Comparison of ENCODE assay signal across 11 mouse cellular contexts in the genomic region with DNA sequence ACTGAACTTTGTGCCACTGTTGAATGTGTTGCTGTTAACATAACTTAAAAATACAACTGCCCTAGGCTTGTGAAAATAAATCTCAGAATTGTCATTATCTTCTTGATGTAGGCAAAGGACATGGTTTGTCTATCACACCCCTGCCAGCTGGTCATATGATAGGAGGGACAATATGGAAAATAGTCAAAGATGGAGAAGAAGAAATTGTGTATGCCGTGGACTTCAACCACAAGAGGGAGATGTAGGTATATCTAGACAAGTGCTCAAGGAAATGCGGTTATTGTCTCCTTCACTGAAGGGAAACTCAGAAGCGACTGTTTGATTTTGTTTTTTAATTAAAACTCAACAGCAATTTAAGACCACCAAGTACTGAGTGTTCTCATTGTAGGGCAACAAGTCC. TPM values are rescaled to one million over a fixed set of nuclear protein-coding genes. Genes with fewer than 3 reads are reported as not detected.
DNase-seq lines count a peak whose midpoint lies in the region; TF ChIP-seq lines count a peak whose summit lies in the region.
"Had no signal": no experiment of that assay in that cellular context is flagged by ENCODE, and none has a peak within 500 bp of the region (broad histone marks: within the 10 kb centered on the region; RNA-seq: fewer than 3 reads in every experiment).

No protein-coding gene starts in this region.

- 37% methylated on average over 3 of the region's 3 CpGs for WGBS in cerebellum, adult 2 months

- DNase-seq in cerebellum, postnatal 10 days: peak; percentile 31 to 52
- DNase-seq in cerebellum, adult 2 months: no peak
- DNase-seq in layer of hippocampus, adult 11-12 months (ENCODE audit: low spot score): peak; percentile 28
- DNase-seq in layer of hippocampus, adult 8-10 months (ENCODE audit: low spot score in 2 of 2): no peak
- DNase-seq in adipocyte (ENCODE audit: low spot score): peak; percentile 61
- peak; percentile 48 for DNase-seq in lung, postnatal 36 days
- no peak for DNase-seq in kidney, postnatal 36 days
- no peak for DNase-seq in gastrocnemius, postnatal 14 days
- DNase-seq: adrenal gland, postnatal 36 days; right cerebral cortex, postnatal 4 days had no signal

- no peaks in the 10 kb centered on the region for H3K27me3 ChIP-seq in cerebellum, adult 2 months (ENCODE audit: control insufficient read depth, insufficient read depth, low read length)

- no peak overlapping the region for H3K4me3 ChIP-seq in cerebellum, adult 2 months (replicated peaks; ENCODE audit: insufficient read depth, low read depth, low read length)
- H3K4me3 ChIP-seq: erythroblast, embryonic 14.5 days had no signal

- TF ChIP-seq POLR2A in cerebellum, adult 2 months (IDR thresholded peaks at IDR 0.05; ENCODE audit: borderline replicate concordance, insufficient read depth, low read length): no peak

- H3K4me1 ChIP-seq in cerebellum, adult 2 months (ENCODE audit: control insufficient read depth, insufficient read depth, low read length): no peaks in the 10 kb centered on the region

- H3K27ac ChIP-seq in cerebellum, adult 2 months (ENCODE audit: insufficient read depth, low read length): no peak overlapping the region

- intact Hi-C loops in gastrocnemius, postnatal 14 days (cut with DNase I; ENCODE audit: low total_unique reads): loop anchor here (10.0 kb wide), 1 partner anchor 490 kb away; no protein-coding TSS in a partner anchor

- TF ChIP-seq CTCF in cerebellum, adult 2 months (IDR thresholded peaks at IDR 0.05; ENCODE audit: borderline replicate concordance, insufficient read depth, low read depth, low read length): no peak

RNA-seq across cellular contexts. Expression of gene Cpsf2, which starts 9.3 kb away (rescaled TPM):
- 15.1 and 16.0 TPM in 2 replicates for polyA plus RNA-seq in cerebellum, adult 2 months (2012; rRNA removed)
- 10 to 100 TPM; 23.5 to 27.5 (median 25.3) TPM for total RNA-seq in layer of hippocampus, adult 8-10 months (2022)
- total RNA-seq in gastrocnemius, postnatal 14 days (2021): 10 to 100 TPM; 11.0 to 11.3 TPM

RNA-seq across cellular contexts. Expression of gene Atxn3, which starts 27.1 kb away (rescaled TPM):
- 13.3 TPM in 2 replicates for polyA plus RNA-seq in cerebellum, adult 2 months (2012; rRNA removed)
- total RNA-seq in layer of hippocampus, adult 8-10 months (2022): 10 to 100 TPM; 20.4 to 27.9 (median 22.7) TPM
- 1 to 10 TPM; 3.6 to 5.1 TPM for total RNA-seq in gastrocnemius, postnatal 14 days (2021)

Comparison
In these comparisons a context has a peak if more than half of its experiments do, and no peak if none do; other contexts are left out.
1. DNase-seq: peak in cerebellum, postnatal 10 days (2 of 2), layer of hippocampus, adult 11-12 months (single experiment), adipocyte (single experiment) and lung, postnatal 36 days (single experiment); none in cerebellum, adult 2 months (0 of 2), layer of hippocampus, adult 8-10 months (0 of 2), kidney, postnatal 36 days (0 of 2) and gastrocnemius, postnatal 14 days (single experiment).